Mouse (Mus musculus): ENCODE data around the gene D17H6S53E.

GRCm38 (mm10) chr17:35108097-35108496 lies 18.1 kb upstream of the D17H6S53E start, which contains the start of gene Ly6g5c:
- TF ChIP-seq CTCF (IDR thresholded peaks at IDR 0.05; ENCODE audit: low read depth) (no peak), EP300 (IDR thresholded peaks at IDR 0.05; ENCODE audit: low read depth) (no peak)

Measured in liver, postnatal 0 days (tissue).